Mouse (Mus musculus): Measurements from ENCODE around the gene Mtss1l. TPM values are rescaled to one million over a fixed set of nuclear protein-coding genes. Genes with fewer than 3 reads are reported as not detected.

Gene Mtss1l
- polyA plus RNA-seq, 2 experiments: 19.1 to 78.7 TPM

DNA sequence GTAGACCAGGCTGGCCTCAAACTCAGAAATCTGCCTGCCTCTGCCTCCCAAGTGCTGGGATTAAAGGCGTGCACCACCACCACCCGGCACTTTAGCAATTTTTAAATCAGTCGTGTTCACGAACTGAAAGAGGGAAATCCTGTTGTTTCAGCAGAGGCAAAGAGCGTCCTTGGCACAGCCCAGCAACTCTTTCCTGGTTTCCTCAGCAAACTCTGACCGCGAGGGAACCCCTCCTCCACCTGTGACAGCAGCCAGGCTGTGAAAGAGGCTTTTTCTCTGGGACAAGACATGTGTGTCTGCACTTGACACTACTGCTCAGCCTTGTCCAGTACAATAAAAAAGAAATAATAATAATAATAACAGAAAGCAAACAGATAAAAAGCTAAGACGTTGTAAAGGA lies 65.7 kb downstream of the Mtss1l start:
- DNase-seq (ENCODE audit: low spot score) (no peak), ATAC-seq (ENCODE audit: low FRiP score, low read depth) (no peak)
- Histone ChIP-seq H3K9me3 (ENCODE audit: control insufficient read depth, low read length) (no peaks in the 10 kb centered on the region), H3K4me1 (ENCODE audit: control insufficient read depth, insufficient read depth, low read length) (no peaks in the 10 kb centered on the region), H3K9ac (ENCODE audit: low read depth, low read length, severe bottlenecking) (no peak overlapping the region), H3K27me3 (ENCODE audit: control insufficient read depth, insufficient read depth, low read length) (no peaks in the 10 kb centered on the region), H3K27ac (replicated peaks; ENCODE audit: low read depth, low read length) (no peak overlapping the region), H3K4me2 (replicated peaks; ENCODE audit: low read depth, low read length, severe bottlenecking) (no peak overlapping the region), H3K4me3 (replicated peaks; ENCODE audit: low read length) (no peak overlapping the region), H3K36me3 (ENCODE audit: control insufficient read depth, insufficient read depth, low read length) (no peaks in the 10 kb centered on the region)
- WGBS: 85% methylated on average over 8 of the region's 8 CpGs
- TF ChIP-seq POLR2A (IDR thresholded peaks at IDR 0.05; ENCODE audit: borderline replicate concordance, extremely low read depth, insufficient read depth, insufficient read length): no peak

DNA sequence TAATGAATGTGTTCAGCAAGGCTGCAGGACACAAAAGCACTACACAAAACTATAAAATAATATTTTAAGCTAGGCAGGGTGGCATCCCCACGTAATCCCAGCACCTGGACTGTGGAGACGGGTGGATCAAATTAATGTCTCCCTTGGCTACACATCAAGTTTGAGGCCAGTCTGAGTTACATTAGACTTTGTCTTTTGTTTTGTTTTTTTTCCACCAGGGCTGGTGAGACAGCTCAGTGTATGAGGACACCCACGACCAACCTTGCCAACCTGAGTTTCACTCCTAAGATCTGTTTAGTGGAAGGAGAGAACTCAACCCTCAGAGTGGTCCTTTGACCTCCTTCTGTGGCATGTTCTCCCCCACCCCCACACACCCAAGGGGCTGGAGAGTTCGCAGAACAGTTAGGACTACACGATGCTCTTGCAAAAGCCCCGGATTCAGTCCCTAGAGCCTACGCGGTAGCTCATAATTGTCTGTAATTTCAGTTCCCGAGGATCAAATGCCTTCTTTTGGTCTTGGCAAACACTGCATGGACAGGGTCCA lies 66.2 kb downstream of the Mtss1l start:
- Histone ChIP-seq H3K4me1 (ENCODE audit: control insufficient read depth, insufficient read depth, low read length) (no peaks in the 10 kb centered on the region), H3K4me2 (replicated peaks; ENCODE audit: low read depth, low read length, severe bottlenecking) (no peak overlapping the region), H3K9me3 (ENCODE audit: control insufficient read depth, low read length) (no peaks in the 10 kb centered on the region), H3K4me3 (replicated peaks; ENCODE audit: low read length) (no peak overlapping the region), H3K36me3 (ENCODE audit: control insufficient read depth, insufficient read depth, low read length) (no peaks in the 10 kb centered on the region), H3K27ac (replicated peaks; ENCODE audit: low read depth, low read length) (no peak overlapping the region), H3K9ac (ENCODE audit: low read depth, low read length, severe bottlenecking) (no peak overlapping the region), H3K27me3 (ENCODE audit: control insufficient read depth, insufficient read depth, low read length) (no peaks in the 10 kb centered on the region)
- DNase-seq (ENCODE audit: low spot score) (no peak), ATAC-seq (ENCODE audit: low FRiP score, low read depth) (no peak)
- WGBS: 80% methylated on average over 9 of the region's 9 CpGs
- TF ChIP-seq POLR2A (IDR thresholded peaks at IDR 0.05; ENCODE audit: borderline replicate concordance, extremely low read depth, insufficient read depth, insufficient read length): no peak

DNA sequence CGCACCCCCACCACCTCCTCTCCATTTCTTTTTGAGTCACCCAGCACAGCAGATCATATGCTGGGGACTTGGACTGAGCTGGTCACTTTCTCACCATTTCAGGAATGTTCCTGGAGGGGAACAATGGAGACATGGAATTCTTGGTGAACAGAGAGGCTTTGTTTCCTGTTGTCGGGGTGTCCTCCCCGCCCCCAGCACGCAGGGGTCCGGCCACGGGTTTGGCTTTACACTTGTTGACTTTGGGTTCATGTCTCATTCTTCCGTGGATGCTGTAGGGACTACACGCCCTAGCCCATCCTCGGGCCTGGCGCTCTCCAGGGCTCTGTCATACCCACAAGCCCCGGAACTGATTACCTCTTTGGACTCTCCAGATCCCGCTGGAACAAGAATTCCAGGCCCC lies 67.7 kb downstream of the Mtss1l start:
- 69% methylated on average over 12 of the region's 12 CpGs for WGBS
- Histone ChIP-seq H3K4me1 (ENCODE audit: control insufficient read depth, insufficient read depth, low read length) (peaks cover 6% of the 10 kb centered on the region; the same call in 1 of the 2 replicates), H3K9ac (ENCODE audit: low read depth, low read length, severe bottlenecking) (no peak overlapping the region), H3K36me3 (ENCODE audit: control insufficient read depth, insufficient read depth, low read length) (no peaks in the 10 kb centered on the region), H3K27ac (replicated peaks; ENCODE audit: low read depth, low read length) (no peak overlapping the region), H3K9me3 (ENCODE audit: control insufficient read depth, low read length) (no peaks in the 10 kb centered on the region), H3K27me3 (ENCODE audit: control insufficient read depth, insufficient read depth, low read length) (no peaks in the 10 kb centered on the region), H3K4me3 (replicated peaks; ENCODE audit: low read length) (no peak overlapping the region), H3K4me2 (replicated peaks; ENCODE audit: low read depth, low read length, severe bottlenecking) (no peak overlapping the region)
- no peak for DNase-seq (ENCODE audit: low spot score)
- no peak for ATAC-seq (ENCODE audit: low FRiP score, low read depth)
- TF ChIP-seq POLR2A (IDR thresholded peaks at IDR 0.05; ENCODE audit: borderline replicate concordance, extremely low read depth, insufficient read depth, insufficient read length): no peak

DNA sequence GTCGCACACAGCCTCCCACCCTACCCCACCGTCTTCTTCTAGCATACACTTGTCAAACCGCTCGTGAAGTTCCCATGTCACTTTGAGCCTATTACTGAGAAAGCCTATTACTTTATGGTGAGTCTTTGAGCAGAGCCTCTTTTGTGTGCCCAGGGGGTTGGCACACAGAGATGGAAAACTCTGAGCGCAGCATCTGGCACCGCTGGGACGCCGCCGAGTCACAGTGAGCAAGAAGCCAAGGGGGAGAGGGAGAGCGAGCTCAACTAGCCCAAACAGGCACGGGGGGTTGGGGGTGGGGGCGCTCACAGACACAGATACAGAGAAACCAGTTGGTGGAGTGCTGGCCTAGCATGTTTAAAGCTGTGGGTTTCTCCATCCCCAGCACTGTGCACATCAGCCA lies 68.3 kb downstream of the Mtss1l start:
- Histone ChIP-seq H3K27me3 (ENCODE audit: control insufficient read depth, insufficient read depth, low read length) (no peaks in the 10 kb centered on the region), H3K9ac (ENCODE audit: low read depth, low read length, severe bottlenecking) (no peak overlapping the region), H3K9me3 (ENCODE audit: control insufficient read depth, low read length) (no peaks in the 10 kb centered on the region), H3K4me1 (ENCODE audit: control insufficient read depth, insufficient read depth, low read length) (peaks cover 6% of the 10 kb centered on the region; the same call in 1 of the 2 replicates), H3K4me2 (replicated peaks; ENCODE audit: low read depth, low read length, severe bottlenecking) (no peak overlapping the region; the same call in 1 of the 2 replicates), H3K36me3 (ENCODE audit: control insufficient read depth, insufficient read depth, low read length) (no peaks in the 10 kb centered on the region), H3K4me3 (replicated peaks; ENCODE audit: low read length) (no peak overlapping the region), H3K27ac (replicated peaks; ENCODE audit: low read depth, low read length) (no peak overlapping the region)
- no peak for TF ChIP-seq POLR2A (IDR thresholded peaks at IDR 0.05; ENCODE audit: borderline replicate concordance, extremely low read depth, insufficient read depth, insufficient read length)
- 45% methylated on average over 12 of the region's 12 CpGs for whole genome bisulfite sequencing
- DNase-seq (ENCODE audit: low spot score): no peak
- no peak for ATAC-seq (ENCODE audit: low FRiP score, low read depth)

DNA sequence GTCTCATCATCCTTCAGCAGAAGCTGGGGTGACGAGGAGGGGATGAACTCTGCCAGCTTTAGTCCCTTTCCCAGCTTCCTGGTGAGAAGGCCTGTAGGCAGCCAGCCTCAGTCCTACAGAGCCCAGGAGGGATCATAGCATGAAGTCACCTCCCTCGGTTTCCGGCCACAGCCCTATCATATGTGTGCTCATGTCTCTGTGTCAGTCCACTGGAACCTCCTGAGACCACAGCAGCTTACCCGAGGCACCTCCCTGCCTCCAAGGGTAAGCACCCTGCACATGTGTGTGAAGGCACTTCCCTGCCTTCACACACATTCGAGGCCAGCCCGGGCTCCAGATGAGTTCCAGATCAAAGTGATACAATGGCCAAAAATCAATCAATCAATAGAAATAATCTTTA lies 69.0 kb downstream of the Mtss1l start:
- ATAC-seq (ENCODE audit: low FRiP score, low read depth): no peak
- Histone ChIP-seq H3K4me3 (replicated peaks; ENCODE audit: low read length) (no peak overlapping the region), H3K27me3 (ENCODE audit: control insufficient read depth, insufficient read depth, low read length) (no peaks in the 10 kb centered on the region), H3K36me3 (ENCODE audit: control insufficient read depth, insufficient read depth, low read length) (no peaks in the 10 kb centered on the region), H3K27ac (replicated peaks; ENCODE audit: low read depth, low read length) (no peak overlapping the region), H3K4me1 (ENCODE audit: control insufficient read depth, insufficient read depth, low read length) (peaks cover 6% of the 10 kb centered on the region; the same call in 1 of the 2 replicates), H3K4me2 (replicated peaks; ENCODE audit: low read depth, low read length, severe bottlenecking) (no peak overlapping the region), H3K9ac (ENCODE audit: low read depth, low read length, severe bottlenecking) (no peak overlapping the region), H3K9me3 (ENCODE audit: control insufficient read depth, low read length) (no peaks in the 10 kb centered on the region)
- no peak for DNase-seq (ENCODE audit: low spot score)
- 64% methylated on average over 6 of the region's 6 CpGs for WGBS
- no peak for TF ChIP-seq POLR2A (IDR thresholded peaks at IDR 0.05; ENCODE audit: borderline replicate concordance, extremely low read depth, insufficient read depth, insufficient read length)

Other genes with a start within 250 kb of the Mtss1l start
- gene Vac14, start 102.9 kb upstream of the Mtss1l start, polyA plus RNA-seq (2012; rRNA removed): 24.8 and 29.8 TPM in 2 replicates
- gene Vac14, start 102.9 kb upstream of the Mtss1l start, polyA plus RNA-seq (2014; fragmentation: Nextera tagmentation; extraction: Ambion mirVana): 19.1 and 23.3 TPM in 2 replicates
- 1.4 and 1.6 TPM in 2 replicates for gene Il34, start 84.4 kb downstream of the Mtss1l start, polyA plus RNA-seq (2012; rRNA removed)
- gene Il34, start 84.4 kb downstream of the Mtss1l start, polyA plus RNA-seq (2014; fragmentation: Nextera tagmentation; extraction: Ambion mirVana): 0.95 and 1.2 TPM in 2 replicates
- gene Cog4, start 125.1 kb downstream of the Mtss1l start, polyA plus RNA-seq (2012; rRNA removed): 41.2 and 44.5 TPM in 2 replicates
- 65.5 and 75.4 TPM in 2 replicates for gene Cog4, start 125.1 kb downstream of the Mtss1l start, polyA plus RNA-seq (2014; fragmentation: Nextera tagmentation; extraction: Ambion mirVana)
- 92.7 and 96.2 TPM in 2 replicates for gene Sf3b3, start 125.3 kb downstream of the Mtss1l start, polyA plus RNA-seq (2012; rRNA removed)
- 132 and 150 TPM in 2 replicates for gene Sf3b3, start 125.3 kb downstream of the Mtss1l start, polyA plus RNA-seq (2014; fragmentation: Nextera tagmentation; extraction: Ambion mirVana)
- 16.2 and 22.4 TPM in 2 replicates for gene Fuk, start 181.0 kb downstream of the Mtss1l start, polyA plus RNA-seq (2012; rRNA removed)
- gene Fuk, start 181.0 kb downstream of the Mtss1l start, polyA plus RNA-seq (2014; fragmentation: Nextera tagmentation; extraction: Ambion mirVana): 10.4 and 10.6 TPM in 2 replicates
- gene St3gal2, start 198.4 kb downstream of the Mtss1l start, polyA plus RNA-seq (2012; rRNA removed): 29.9 and 39.7 TPM in 2 replicates
- 19.2 and 21.5 TPM in 2 replicates for gene St3gal2, start 198.4 kb downstream of the Mtss1l start, polyA plus RNA-seq (2014; fragmentation: Nextera tagmentation; extraction: Ambion mirVana)